Mouse (Mus musculus) heart, adult 2 months (tissue): ENCODE measurements around the gene Fam43a.

Source experiments
- CTCF ChIP-seq: fragments of 200-600 bp; IDR thresholded peaks from 2 replicates; pipeline ENCODE4 v1.8.1; 2022; ENCODE audit warnings: antibody characterized with exemption, mild to moderate bottlenecking, moderate library complexity
- EP300 ChIP-seq: fragments of 200-500 bp; IDR thresholded peaks from 2 replicates; pipeline ENCODE4 v1.6.1; 2011; ENCODE audit warnings: low read depth, low read length, control low read depth; ENCODE audit not compliant: insufficient read depth
- POLR2A ChIP-seq: fragments of 200-500 bp; IDR thresholded peaks from 2 replicates; pipeline ENCODE4 v1.6.1; 2011; ENCODE audit warnings: mild to moderate bottlenecking, low read depth, low read length, control low read depth; ENCODE audit not compliant: insufficient read depth

DNA sequence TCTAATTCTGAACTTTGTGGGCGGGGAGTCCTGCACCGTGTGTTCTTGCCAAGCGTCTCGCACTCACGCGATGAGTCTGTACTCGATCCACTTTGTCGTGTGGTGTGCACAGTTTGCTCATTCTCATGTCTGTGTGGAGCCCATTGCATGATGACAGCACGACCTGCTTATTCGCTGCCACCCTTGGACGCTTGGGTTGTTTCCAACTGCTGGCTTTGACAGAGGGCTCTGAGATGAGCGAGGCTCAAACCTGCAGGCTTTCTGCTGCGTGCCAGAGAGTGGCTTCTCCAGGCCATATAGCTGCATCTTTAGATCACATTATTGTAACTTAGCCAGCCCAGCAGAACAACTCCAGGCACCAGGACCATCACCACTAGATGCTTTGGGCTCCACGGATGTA lies 39.1 kb downstream of the Fam43a start:
- TF ChIP-seq CTCF (no peak), POLR2A (no peak), EP300 (no peak)
